Mouse (Mus musculus) lung, postnatal 10 days (tissue): Measurements from ENCODE around the gene Cox17.

Experiments used
- DNase-seq: peaks from one replicate; pipeline ENCODE4 v3.0.0; 2021

Cox17 gene

GRCm38 (mm10) chr16:38398266-38398665 is 51.5 kb downstream of the Cox17 start:
- DNase-seq, result no peak

GRCm38 (mm10) chr16:38399076-38399475 is 52.3 kb downstream of the Cox17 start:
- peak; percentile 25 for DNase-seq

- peak; percentile 81 for DNase-seq
These were observed 52.9 kb downstream of the Cox17 start for GRCm38 (mm10) chr16:38399531-38400231.

- DNase-seq, result no peak
These were observed 53.6 kb downstream of the Cox17 start for GRCm38 (mm10) chr16:38400311-38400960.

GRCm38 (mm10) chr16:38401468-38401867 is 54.7 kb downstream of the Cox17 start:
- DNase-seq, result no peak
